Comparison of ENCODE assay signal across 10 mouse cellular contexts in genomic region chr7:40942233-40942935, GRCm38 (mm10). TPM values are rescaled to one million over a fixed set of nuclear protein-coding genes. Genes with fewer than 3 reads are reported as not detected.
DNase-seq lines count a peak whose midpoint lies in the region; ATAC-seq and TF ChIP-seq lines count a peak whose summit lies in the region.
"Had no signal": no experiment of that assay in that cellular context is flagged by ENCODE, and none has a peak within 500 bp of the region (broad histone marks: within the 10 kb centered on the region; RNA-seq: fewer than 3 reads in every experiment).

No protein-coding gene starts in this region.

- peak; percentile 76 for ATAC-seq in midbrain, embryonic 13.5 days

- H3K27me3 ChIP-seq in midbrain, embryonic 13.5 days, result no peaks in the 10 kb centered on the region
- H3K27me3 ChIP-seq: limb, embryonic 12.5 days had no signal

- H3K36me3 ChIP-seq in ES-E14 (ENCODE audit: control insufficient read depth, insufficient read depth, low read length, poor library complexity, severe bottlenecking), result no peaks in the 10 kb centered on the region
- no peaks in the 10 kb centered on the region for H3K36me3 ChIP-seq in midbrain, embryonic 13.5 days
- H3K36me3 ChIP-seq: limb, embryonic 12.5 days had no signal

- DNase-seq in kidney, adult 9 months, result peak; percentile 5
- no peak for DNase-seq in kidney, postnatal 36 days
- peak; percentile 6 for DNase-seq in ES-E14 (ENCODE audit: low read depth, low spot score)
- DNase-seq in embryo, embryonic 11.5 days (ENCODE audit: low read depth, low spot score), result peak; percentile 22
- DNase-seq in ovary, adult 18-20 months (ENCODE audit: low spot score), result no peak
- DNase-seq in spleen, adult 18-20 months, result no peak
- DNase-seq in adrenal gland, adult 8-10 months, result no peak

- H3K9me3 ChIP-seq in ES-E14 (ENCODE audit: control insufficient read depth, insufficient read depth, low read depth, low read length), result no peaks in the 10 kb centered on the region
- no peaks in the 10 kb centered on the region for H3K9me3 ChIP-seq in midbrain, embryonic 13.5 days
- H3K9me3 ChIP-seq: limb, embryonic 12.5 days had no signal

- H3K9ac ChIP-seq in ES-E14 (ENCODE audit: insufficient read depth, low read depth, low read length, poor library complexity, severe bottlenecking), result no peak overlapping the region
- no peak overlapping the region for H3K9ac ChIP-seq in midbrain, embryonic 13.5 days (replicated peaks)
- H3K9ac ChIP-seq: limb, embryonic 12.5 days had no signal

- no peak overlapping the region for H3K4me2 ChIP-seq in midbrain, embryonic 13.5 days (replicated peaks)
- H3K4me2 ChIP-seq: limb, embryonic 12.5 days had no signal

- WGBS in midbrain, embryonic 13.5 days, result 63% methylated on average over 3 of the region's 3 CpGs

- in situ Hi-C loops in ES-E14 (cut with MboI; ENCODE audit: low sequenced_read_pairs in 2 of 2, unreplicated experiment in 2 of 2), result no loop called here

- no peaks in the 10 kb centered on the region for H3K4me1 ChIP-seq in ES-E14 (ENCODE audit: control insufficient read depth in 2 of 2, insufficient read depth in 2 of 2, low read length in 2 of 2, poor library complexity in 1 of 2)
- H3K4me1 ChIP-seq in midbrain, embryonic 13.5 days (replicated peaks), result no peaks in the 10 kb centered on the region
- H3K4me1 ChIP-seq: limb, embryonic 12.5 days had no signal

- H3K4me3 ChIP-seq in ES-E14 (ENCODE audit: insufficient read depth in 1 of 2, low read depth in 1 of 2, low read length in 2 of 2, poor library complexity in 1 of 2, severe bottlenecking in 1 of 2), result no peak overlapping the region
- no peak overlapping the region for H3K4me3 ChIP-seq in midbrain, embryonic 13.5 days (replicated peaks)
- H3K4me3 ChIP-seq: limb, embryonic 12.5 days had no signal

- H3K27ac ChIP-seq in ES-E14 (ENCODE audit: insufficient read depth, low read depth, low read length, poor library complexity, severe bottlenecking), result no peak overlapping the region
- no peak overlapping the region for H3K27ac ChIP-seq in midbrain, embryonic 13.5 days
- H3K27ac ChIP-seq: limb, embryonic 12.5 days had no signal

TF ChIP-seq in ES-E14, 5 proteins besides CTCF, POLR2A, EP300 and RAD21:
- TF ChIP-seq ZNF384 (IDR thresholded peaks at IDR 0.05; ENCODE audit: low read depth, low read length) (no peak), MAFK (IDR thresholded peaks at IDR 0.05; ENCODE audit: insufficient read depth, low read depth, low read length) (no peak), ZC3H11A (IDR thresholded peaks at IDR 0.05; ENCODE audit: borderline replicate concordance, low read depth, low read length) (no peak), HCFC1 (IDR thresholded peaks at IDR 0.05; ENCODE audit: borderline replicate concordance, insufficient read depth, low read length) (no peak), CHD2 (IDR thresholded peaks at IDR 0.05; ENCODE audit: low read depth, low read length) (no peak)

RNA-seq across cellular contexts. Expression of gene Vstm2b, which starts 44.3 kb away (rescaled TPM):
- total RNA-seq in ES-E14 (2012; rRNA removed), result 1.2 and 1.7 TPM in 2 replicates
- 11.6 and 12.2 TPM in 2 replicates for polyA plus RNA-seq in midbrain, embryonic 13.5 days (2015; fragmentation: Nextera tagmentation; extraction: Ambion mirVana)
- 1 to 10 TPM in 3 of 4 experiments, under 1 TPM in 1; 0.58 to 1.8 (median 1.5) TPM for total RNA-seq in adrenal gland, adult 8-10 months (2022)

RNA-seq across cellular contexts. Expression of gene 4930433I11Rik, which starts 45.0 kb away (rescaled TPM):
- total RNA-seq in ES-E14 (2012; rRNA removed), result not detected in 2 replicates
- not detected in 2 replicates for polyA plus RNA-seq in midbrain, embryonic 13.5 days (2015; fragmentation: Nextera tagmentation; extraction: Ambion mirVana)
- not detected for total RNA-seq in adrenal gland, adult 8-10 months (2022)
- total RNA-seq: heart, adult 18-20 months had no signal
- polyA plus RNA-seq: limb, embryonic 12.5 days had no signal

Comparison
In these comparisons a context has a peak if more than half of its experiments do, and no peak if none do; other contexts are left out.
1. DNase-seq: peak in kidney, adult 9 months (single experiment), ES-E14 (single experiment) and embryo, embryonic 11.5 days (single experiment); none in kidney, postnatal 36 days (0 of 2), ovary, adult 18-20 months (single experiment), spleen, adult 18-20 months (0 of 2) and adrenal gland, adult 8-10 months (single experiment).